Mouse (Mus musculus) liver, postnatal 0 days (tissue): ENCODE results near the gene Lclat1.

Experiments used
- CTCF ChIP-seq: sonication (generic); IDR thresholded peaks from 2 replicates; pipeline ENCODE4 v1.5.1; 2016; ENCODE audit warnings: antibody characterized with exemption, low read depth
- EP300 ChIP-seq: IDR thresholded peaks from 2 replicates; pipeline ENCODE4 v1.6.1; 2016; ENCODE audit warnings: antibody characterized with exemption, low read depth, mild to moderate bottlenecking

DNA sequence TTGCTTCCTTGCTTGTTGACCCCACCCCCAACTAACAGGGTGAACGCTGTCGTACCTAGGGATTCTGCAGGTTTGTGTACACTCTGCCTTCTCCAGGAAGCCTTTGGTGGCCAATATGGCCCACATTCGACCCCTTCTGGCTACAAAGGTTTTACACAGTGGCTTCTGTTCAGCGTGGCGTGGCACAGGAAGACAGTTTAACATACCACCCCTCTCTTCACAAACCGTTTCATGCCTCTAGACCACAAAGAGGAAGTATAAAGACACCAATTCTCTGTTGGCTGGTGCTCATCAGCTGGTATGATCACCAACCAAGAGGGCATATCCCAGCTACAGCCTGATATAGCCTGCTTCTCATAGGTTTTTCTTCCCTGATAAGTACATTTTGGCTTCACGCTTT lies 166.0 kb downstream of the Lclat1 start:
- TF ChIP-seq CTCF (peak; percentile 34; the same call in 1 of the 2 replicates), EP300 (no peak; the same call in 1 of the 2 replicates)
